In genomic region chr9:74080241-74080640, GRCm38 (mm10) we compare ENCODE assay signal across 11 mouse cellular contexts. TPM values are rescaled to one million over a fixed set of nuclear protein-coding genes. Genes with fewer than 3 reads are reported as not detected.
DNase-seq lines count a peak whose midpoint lies in the region; ATAC-seq and TF ChIP-seq lines count a peak whose summit lies in the region.
"Had no signal": no experiment of that assay in that cellular context is flagged by ENCODE, and none has a peak within 500 bp of the region (broad histone marks: within the 10 kb centered on the region; RNA-seq: fewer than 3 reads in every experiment).

No protein-coding gene starts in this region.

- no peak overlapping the region for H3K4me3 ChIP-seq in intestine, postnatal 0 days (ENCODE audit: low read depth, low read length)
- no peak overlapping the region for H3K4me3 ChIP-seq in intestine, embryonic 15.5 days (replicated peaks)
- H3K4me3 ChIP-seq in midbrain, embryonic 14.5 days (replicated peaks; ENCODE audit: low read depth, low read length), result no peak overlapping the region
- no peak overlapping the region for H3K4me3 ChIP-seq in midbrain, embryonic 13.5 days (replicated peaks)
- H3K4me3 ChIP-seq: embryonic facial prominence, embryonic 13.5 days; hindbrain, embryonic 12.5 days had no signal

- H3K27me3 ChIP-seq in intestine, postnatal 0 days (replicated peaks; ENCODE audit: control insufficient read depth, insufficient read depth, low read length), result no peaks in the 10 kb centered on the region
- H3K27me3 ChIP-seq in intestine, embryonic 15.5 days (replicated peaks), result no peaks in the 10 kb centered on the region
- H3K27me3 ChIP-seq in midbrain, embryonic 14.5 days (ENCODE audit: control insufficient read depth, insufficient read depth, low read length), result no peaks in the 10 kb centered on the region
- no peaks in the 10 kb centered on the region for H3K27me3 ChIP-seq in midbrain, embryonic 13.5 days
- H3K27me3 ChIP-seq: embryonic facial prominence, embryonic 13.5 days; hindbrain, embryonic 12.5 days had no signal

- no peak overlapping the region for H3K27ac ChIP-seq in intestine, postnatal 0 days (ENCODE audit: low read depth, low read length)
- no peak overlapping the region for H3K27ac ChIP-seq in intestine, embryonic 15.5 days
- no peak overlapping the region for H3K27ac ChIP-seq in midbrain, embryonic 14.5 days (replicated peaks; ENCODE audit: low read depth, low read length)
- H3K27ac ChIP-seq in midbrain, embryonic 13.5 days, result no peak overlapping the region
- H3K27ac ChIP-seq: embryonic facial prominence, embryonic 13.5 days; hindbrain, embryonic 12.5 days; liver, embryonic 14.5 days had no signal

- no peaks in the 10 kb centered on the region for H3K9me3 ChIP-seq in intestine, postnatal 0 days (ENCODE audit: control insufficient read depth)
- no peaks in the 10 kb centered on the region for H3K9me3 ChIP-seq in intestine, embryonic 15.5 days
- no peaks in the 10 kb centered on the region for H3K9me3 ChIP-seq in midbrain, embryonic 14.5 days (ENCODE audit: control insufficient read depth, low read length)
- H3K9me3 ChIP-seq in midbrain, embryonic 13.5 days, result no peaks in the 10 kb centered on the region
- H3K9me3 ChIP-seq: embryonic facial prominence, embryonic 13.5 days; hindbrain, embryonic 12.5 days had no signal

- WGBS in intestine, postnatal 0 days, result 29% methylated on average over 5 of the region's 5 CpGs
- WGBS in intestine, embryonic 15.5 days, result 26% methylated on average over 5 of the region's 5 CpGs
- 33% methylated on average over 5 of the region's 5 CpGs for WGBS in midbrain, embryonic 14.5 days
- 31% methylated on average over 5 of the region's 5 CpGs for WGBS in midbrain, embryonic 13.5 days

- H3K36me3 ChIP-seq in intestine, postnatal 0 days (ENCODE audit: control insufficient read depth, insufficient read depth), result no peaks in the 10 kb centered on the region
- H3K36me3 ChIP-seq in intestine, embryonic 15.5 days, result no peaks in the 10 kb centered on the region
- H3K36me3 ChIP-seq in midbrain, embryonic 14.5 days (ENCODE audit: control insufficient read depth, insufficient read depth, low read length), result no peaks in the 10 kb centered on the region
- no peaks in the 10 kb centered on the region for H3K36me3 ChIP-seq in midbrain, embryonic 13.5 days
- H3K36me3 ChIP-seq: embryonic facial prominence, embryonic 13.5 days; hindbrain, embryonic 12.5 days had no signal

- H3K9ac ChIP-seq in intestine, postnatal 0 days (ENCODE audit: low read depth, low read length), result no peak overlapping the region
- H3K9ac ChIP-seq in intestine, embryonic 15.5 days, result no peak overlapping the region
- no peak overlapping the region for H3K9ac ChIP-seq in midbrain, embryonic 14.5 days (replicated peaks; ENCODE audit: low read length)
- no peak overlapping the region for H3K9ac ChIP-seq in midbrain, embryonic 13.5 days (replicated peaks)
- H3K9ac ChIP-seq: embryonic facial prominence, embryonic 13.5 days; hindbrain, embryonic 12.5 days; liver, embryonic 14.5 days had no signal

- no peak overlapping the region for H3K4me2 ChIP-seq in intestine, postnatal 0 days (replicated peaks; ENCODE audit: low read depth)
- no peak overlapping the region for H3K4me2 ChIP-seq in intestine, embryonic 15.5 days (replicated peaks)
- no peak overlapping the region for H3K4me2 ChIP-seq in midbrain, embryonic 14.5 days (ENCODE audit: low read length)
- no peak overlapping the region for H3K4me2 ChIP-seq in midbrain, embryonic 13.5 days (replicated peaks)
- H3K4me2 ChIP-seq: embryonic facial prominence, embryonic 13.5 days; hindbrain, embryonic 12.5 days had no signal

- ATAC-seq in intestine, postnatal 0 days, result no peak
- ATAC-seq in intestine, embryonic 15.5 days, result no peak
- ATAC-seq in midbrain, embryonic 14.5 days (ENCODE audit: low FRiP score, low TSS enrichment), result no peak
- ATAC-seq in midbrain, embryonic 13.5 days, result no peak

- H3K4me1 ChIP-seq in intestine, postnatal 0 days (replicated peaks; ENCODE audit: control insufficient read depth, insufficient read depth, low read length), result no peaks in the 10 kb centered on the region
- no peaks in the 10 kb centered on the region for H3K4me1 ChIP-seq in intestine, embryonic 15.5 days (replicated peaks)
- H3K4me1 ChIP-seq in midbrain, embryonic 14.5 days (ENCODE audit: control insufficient read depth, insufficient read depth, low read length), result no peaks in the 10 kb centered on the region
- no peaks in the 10 kb centered on the region for H3K4me1 ChIP-seq in midbrain, embryonic 13.5 days (replicated peaks)
- H3K4me1 ChIP-seq: embryonic facial prominence, embryonic 13.5 days; hindbrain, embryonic 12.5 days had no signal

- peak; percentile 65 for TF ChIP-seq CTCF in intestine, postnatal 0 days (IDR thresholded peaks at IDR 0.05; ENCODE audit: low read depth)

- peak; percentile 72 for DNase-seq in midbrain, embryonic 14.5 days
- DNase-seq in adipocyte (ENCODE audit: low spot score), result peak; percentile 3
- DNase-seq in ovary, postnatal 36 days (ENCODE audit: low spot score), result no peak
- no peak for DNase-seq in left cerebral cortex, adult 18-20 months (ENCODE audit: low spot score in 2 of 2)
- DNase-seq: thymus, postnatal 25 days had no signal

RNA-seq across cellular contexts. Expression of gene Wdr72, which starts 29.9 kb away (rescaled TPM):
- polyA plus RNA-seq in intestine, postnatal 0 days (2015; fragmentation: Nextera tagmentation; extraction: Ambion mirVana), result 0.12 and 0.13 TPM in 2 replicates
- polyA plus RNA-seq in intestine, embryonic 15.5 days (2015; fragmentation: Nextera tagmentation; extraction: Ambion mirVana), result 0.15 and 0.16 TPM in 2 replicates
- polyA plus RNA-seq in midbrain, embryonic 14.5 days (2014; fragmentation: Nextera tagmentation; extraction: Ambion mirVana), result 0.34 and 0.98 TPM in 2 replicates
- polyA plus RNA-seq in midbrain, embryonic 13.5 days (2015; fragmentation: Nextera tagmentation; extraction: Ambion mirVana), result 0.52 and 0.95 TPM in 2 replicates
- total RNA-seq in left cerebral cortex, adult 18-20 months (2021), result not detected

Comparison
In these comparisons a context has a peak if more than half of its experiments do, and no peak if none do; other contexts are left out.
1. DNase-seq: peak in midbrain, embryonic 14.5 days (single experiment) and adipocyte (single experiment); none in ovary, postnatal 36 days (single experiment) and left cerebral cortex, adult 18-20 months (0 of 2).